Mouse (Mus musculus): ENCODE results near the gene Fbxl5.

- TF ChIP-seq CTCF (IDR thresholded peaks at IDR 0.05; ENCODE audit: borderline replicate concordance, insufficient read depth, low read length): no peak
- TF ChIP-seq POLR2A (IDR thresholded peaks at IDR 0.05; ENCODE audit: low read depth, low read length): no peak
These were observed 15.9 kb upstream of the Fbxl5 start for GRCm38 (mm10) chr5:43837372-43837771.

All from embryonic fibroblast, embryonic 13.5 days (primary cell).